Mouse (Mus musculus) kidney, adult 9 months (tissue): ENCODE data around the gene Abracl.

ENCODE experiments used
- DNase-seq: peaks from one replicate; pipeline ENCODE4 v3.0.0; 2022

Gene Abracl

GRCm38 (mm10) chr10:18021576-18022311 is 1.3 kb downstream of the Abracl start:
- no peak for DNase-seq

GRCm38 (mm10) chr10:18020846-18021245 is 2.2 kb downstream of the Abracl start:
- no peak for DNase-seq

DNA sequence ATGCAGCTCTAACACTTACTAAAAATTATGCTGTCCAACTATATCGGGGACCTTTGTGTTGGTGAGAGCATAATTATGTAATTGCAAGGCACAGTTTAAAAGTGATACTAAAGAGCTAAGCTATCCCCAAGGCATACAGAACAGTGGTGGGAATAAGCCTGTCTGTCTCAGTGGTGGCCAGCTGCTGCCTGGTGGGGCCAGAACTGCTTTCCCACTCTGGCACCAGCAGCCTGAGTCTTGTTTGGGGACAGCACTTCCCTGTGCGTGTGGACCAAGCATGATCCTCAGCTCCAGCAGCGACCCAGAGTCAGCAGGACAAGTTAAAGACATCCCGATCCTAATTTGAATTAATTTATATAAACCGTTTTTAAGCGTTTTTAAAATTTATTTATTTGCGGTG is 2.6 kb downstream of the Abracl start:
- DNase-seq = no peak

DNA sequence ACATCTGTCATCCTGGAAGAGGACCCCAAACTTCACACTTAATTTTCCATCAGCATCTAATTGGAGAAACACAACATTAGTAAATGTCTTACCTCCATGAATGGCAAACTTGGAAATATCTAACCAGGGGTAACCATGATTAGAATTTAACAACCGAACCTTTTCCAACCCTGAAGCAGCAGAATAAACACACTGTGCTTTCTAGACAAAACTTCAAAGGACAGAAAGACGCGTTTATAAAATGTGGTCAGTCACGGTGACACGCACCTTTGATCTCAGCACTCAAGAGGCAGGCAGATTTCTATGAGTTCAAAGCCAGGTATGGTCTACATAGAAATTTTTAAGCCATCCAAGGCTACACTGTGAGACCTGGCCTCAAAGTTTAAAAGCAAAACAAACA is 11.3 kb downstream of the Abracl start:
- DNase-seq = peak; percentile 65

GRCm38 (mm10) chr10:18009744-18010143 is 13.3 kb downstream of the Abracl start:
- DNase-seq = no peak

DNA sequence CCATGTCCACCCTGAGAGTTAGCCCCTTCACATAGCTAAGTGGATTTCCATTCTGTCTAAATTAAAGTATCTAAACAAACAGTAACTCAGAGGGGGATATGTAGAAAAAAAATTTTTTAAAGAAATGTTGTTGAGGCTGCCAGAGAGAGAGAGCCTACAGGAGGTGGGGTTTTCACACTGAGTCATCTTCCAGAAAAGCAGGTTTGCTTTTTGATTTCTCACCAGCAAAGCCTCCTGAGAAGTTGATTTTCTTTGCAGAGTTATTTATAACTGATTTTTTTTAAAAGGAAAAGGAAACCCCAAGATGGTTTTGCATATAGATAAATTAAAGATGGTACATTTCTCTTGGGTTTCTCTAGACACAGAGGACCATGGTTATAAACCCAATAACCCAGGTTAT is 15.0 kb downstream of the Abracl start:
- no peak for DNase-seq

- DNase-seq = no peak
Observed at GRCm38 (mm10) chr10:18007243-18007642, 15.8 kb downstream of the Abracl start.

- peak; percentile 14 for DNase-seq
Observed at GRCm38 (mm10) chr10:18006756-18007155, 16.3 kb downstream of the Abracl start.

GRCm38 (mm10) chr10:18005136-18005955 is 17.7 kb downstream of the Abracl start:
- DNase-seq = peak; percentile 56

- peak; percentile 83 for DNase-seq
Observed at GRCm38 (mm10) chr10:18003966-18004637, 19.0 kb downstream of the Abracl start.

DNA sequence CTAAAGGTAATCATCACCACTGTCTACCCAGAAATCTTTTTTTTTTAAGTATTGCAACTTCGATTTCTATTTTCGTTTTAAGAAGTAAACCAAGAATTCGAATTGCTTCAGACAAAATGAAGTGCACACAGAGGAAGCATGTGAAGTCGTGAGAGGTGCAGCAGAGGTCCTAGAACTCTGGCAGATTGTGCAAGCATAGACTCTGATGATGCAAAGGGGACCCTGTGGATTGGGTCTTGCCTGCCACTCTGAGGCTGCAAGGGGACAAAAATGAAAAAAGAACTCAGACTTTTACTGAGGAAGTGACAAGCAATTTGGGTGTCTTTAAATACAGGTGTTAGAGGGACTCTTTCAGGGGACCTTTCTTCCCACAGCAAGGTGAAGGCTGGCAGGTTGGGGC is 32.5 kb downstream of the Abracl start:
- no peak for DNase-seq

- no peak for DNase-seq
Observed at GRCm38 (mm10) chr10:17989136-17989535, 34.0 kb downstream of the Abracl start.

- no peak for DNase-seq
Observed at GRCm38 (mm10) chr10:17987823-17988423, 35.2 kb downstream of the Abracl start.

DNA sequence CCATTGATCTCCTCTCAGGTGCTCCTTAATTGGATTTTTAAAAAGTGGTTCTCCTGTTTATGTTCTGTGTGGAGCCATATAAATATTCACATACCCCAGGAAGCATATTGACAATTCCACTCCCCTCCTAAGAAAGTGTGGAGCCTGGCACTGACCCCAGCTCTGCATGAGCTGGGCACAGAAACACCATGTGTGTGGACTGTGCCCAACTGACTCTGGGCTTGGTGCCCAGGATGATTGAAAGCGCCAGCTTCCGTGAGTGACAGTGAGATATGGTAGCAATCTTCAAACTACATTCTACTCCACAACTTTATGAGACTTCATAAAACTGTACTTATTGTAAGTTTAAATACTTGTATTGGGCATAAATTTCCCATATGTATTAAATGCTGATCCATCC is 39.8 kb downstream of the Abracl start:
- DNase-seq = peak; percentile 38

- no peak for DNase-seq
Observed at GRCm38 (mm10) chr10:17966090-17966489, 57.0 kb downstream of the Abracl start.
